Mouse (Mus musculus): ENCODE measurements around the gene Aloxe3. TPM values are rescaled to one million over a fixed set of nuclear protein-coding genes. Genes with fewer than 3 reads are reported as not detected.

Gene Aloxe3
- polyA plus RNA-seq, 1 experiment: 3.5 TPM

- DNase-seq (ENCODE audit: low read depth): no peak
- TF ChIP-seq CTCF (IDR thresholded peaks at IDR 0.05; ENCODE audit: borderline replicate concordance, extremely low read depth, insufficient read depth, insufficient read length) (no peak), POLR2A (IDR thresholded peaks at IDR 0.05; ENCODE audit: borderline replicate concordance, extremely low read depth, insufficient read depth, insufficient read length, poor library complexity, severe bottlenecking) (no peak)
Measured at GRCm38 (mm10) chr11:69096360-69096986, 29.2 kb upstream of the Aloxe3 start.

- no peak for TF ChIP-seq POLR2A (IDR thresholded peaks at IDR 0.05; ENCODE audit: borderline replicate concordance, extremely low read depth, insufficient read depth, insufficient read length, poor library complexity, severe bottlenecking)
- TF ChIP-seq CTCF (IDR thresholded peaks at IDR 0.05; ENCODE audit: borderline replicate concordance, extremely low read depth, insufficient read depth, insufficient read length): no peak
- peak; percentile 95 for DNase-seq (ENCODE audit: low read depth)
Measured at GRCm38 (mm10) chr11:69096987-69097900, 28.5 kb upstream of the Aloxe3 start.

- no peak for DNase-seq (ENCODE audit: low read depth)
Measured at GRCm38 (mm10) chr11:69098039-69098761, 27.5 kb upstream of the Aloxe3 start.

GRCm38 (mm10) chr11:69098762-69099091 lies 27.0 kb upstream of the Aloxe3 start:
- TF ChIP-seq CTCF (IDR thresholded peaks at IDR 0.05; ENCODE audit: borderline replicate concordance, extremely low read depth, insufficient read depth, insufficient read length) (no peak), POLR2A (IDR thresholded peaks at IDR 0.05; ENCODE audit: borderline replicate concordance, extremely low read depth, insufficient read depth, insufficient read length, poor library complexity, severe bottlenecking) (peak; percentile 16; the same call in 1 of the 2 replicates)
- peak; percentile 95 for DNase-seq (ENCODE audit: low read depth)

More at GRCm38 (mm10) chr11:69098039-69098761, 27.5 kb upstream of the Aloxe3 start:
- TF ChIP-seq POLR2A (IDR thresholded peaks at IDR 0.05; ENCODE audit: borderline replicate concordance, extremely low read depth, insufficient read depth, insufficient read length, poor library complexity, severe bottlenecking): no peak
- TF ChIP-seq CTCF (IDR thresholded peaks at IDR 0.05; ENCODE audit: borderline replicate concordance, extremely low read depth, insufficient read depth, insufficient read length): no peak

GRCm38 (mm10) chr11:69099177-69099914 lies 26.4 kb upstream of the Aloxe3 start:
- DNase-seq (ENCODE audit: low read depth): peak; percentile 69

GRCm38 (mm10) chr11:69099915-69100345 lies 25.8 kb upstream of the Aloxe3 start:
- TF ChIP-seq POLR2A (IDR thresholded peaks at IDR 0.05; ENCODE audit: borderline replicate concordance, extremely low read depth, insufficient read depth, insufficient read length, poor library complexity, severe bottlenecking): no peak
- TF ChIP-seq CTCF (IDR thresholded peaks at IDR 0.05; ENCODE audit: borderline replicate concordance, extremely low read depth, insufficient read depth, insufficient read length): 0 out of 2 replicates have a peak, but pooled peaks have one; percentile 6
- DNase-seq (ENCODE audit: low read depth): peak; percentile 94

More at GRCm38 (mm10) chr11:69099177-69099914, 26.4 kb upstream of the Aloxe3 start:
- no peak for TF ChIP-seq CTCF (IDR thresholded peaks at IDR 0.05; ENCODE audit: borderline replicate concordance, extremely low read depth, insufficient read depth, insufficient read length)

GRCm38 (mm10) chr11:69100639-69101360 lies 24.9 kb upstream of the Aloxe3 start:
- TF ChIP-seq POLR2A (IDR thresholded peaks at IDR 0.05; ENCODE audit: borderline replicate concordance, extremely low read depth, insufficient read depth, insufficient read length, poor library complexity, severe bottlenecking): no peak
- no peak for TF ChIP-seq CTCF (IDR thresholded peaks at IDR 0.05; ENCODE audit: borderline replicate concordance, extremely low read depth, insufficient read depth, insufficient read length)
- no peak for DNase-seq (ENCODE audit: low read depth)

GRCm38 (mm10) chr11:69101604-69102402 lies 23.9 kb upstream of the Aloxe3 start:
- no peak for DNase-seq (ENCODE audit: low read depth)
- TF ChIP-seq POLR2A (IDR thresholded peaks at IDR 0.05; ENCODE audit: borderline replicate concordance, extremely low read depth, insufficient read depth, insufficient read length, poor library complexity, severe bottlenecking) (no peak), CTCF (IDR thresholded peaks at IDR 0.05; ENCODE audit: borderline replicate concordance, extremely low read depth, insufficient read depth, insufficient read length) (no peak)

- no peak for DNase-seq (ENCODE audit: low read depth)
- TF ChIP-seq CTCF (IDR thresholded peaks at IDR 0.05; ENCODE audit: borderline replicate concordance, extremely low read depth, insufficient read depth, insufficient read length): no peak
- no peak for TF ChIP-seq POLR2A (IDR thresholded peaks at IDR 0.05; ENCODE audit: borderline replicate concordance, extremely low read depth, insufficient read depth, insufficient read length, poor library complexity, severe bottlenecking)
Measured at GRCm38 (mm10) chr11:69102403-69102725, 23.3 kb upstream of the Aloxe3 start.

All from brain, embryonic 14.5 days (tissue).